Mouse (Mus musculus): Measurements from ENCODE around the gene Alg2.
A peak's percentile ranks its signal among the peaks of the same experiment; 100 is the strongest.

Gene Alg2

DNA sequence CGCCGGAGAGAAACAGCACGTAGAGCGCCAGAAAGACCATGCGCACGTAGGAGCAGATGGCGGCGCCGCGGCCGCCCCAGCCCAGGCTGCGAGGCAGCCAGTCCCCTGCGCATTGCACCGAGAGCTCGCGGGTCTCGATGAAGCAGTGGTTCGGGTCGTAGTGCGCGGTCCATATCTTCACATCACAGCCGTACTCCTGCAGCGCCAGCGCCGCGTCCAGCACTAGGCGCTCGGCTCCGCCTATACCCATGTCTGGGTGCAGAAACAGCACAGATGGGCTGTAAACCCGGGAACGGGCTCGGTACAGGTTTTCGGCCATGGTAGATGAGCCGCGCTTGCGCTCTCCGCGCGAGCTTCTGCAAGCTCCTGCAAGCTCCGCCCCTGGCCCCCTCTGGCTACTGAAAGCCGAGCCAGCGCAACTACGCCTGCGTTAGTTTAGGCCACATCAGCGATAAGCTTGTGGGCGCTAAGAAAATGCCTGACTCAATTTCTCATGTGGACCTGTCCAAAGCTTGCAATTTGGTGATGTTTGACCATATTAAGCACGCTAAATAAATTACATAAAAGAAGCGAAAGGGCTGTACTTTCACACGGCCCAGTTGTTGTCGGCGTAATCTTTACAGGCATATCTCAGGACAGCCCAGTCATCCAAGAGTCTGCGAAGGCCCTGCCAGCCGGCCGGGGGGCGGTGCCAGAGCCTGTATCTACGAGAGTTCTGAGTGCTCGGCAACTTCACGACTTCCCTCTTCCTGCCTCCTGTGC is at the start of gene Alg2, which contains the start of gene Sec61b:
Alg2 (minus strand) TSS at position 366 of the 762 bp plus-strand sequence.
Sec61b (plus strand) TSS at position 691 of the 762 bp plus-strand sequence.
- DNase-seq: peak; percentile 99

DNA sequence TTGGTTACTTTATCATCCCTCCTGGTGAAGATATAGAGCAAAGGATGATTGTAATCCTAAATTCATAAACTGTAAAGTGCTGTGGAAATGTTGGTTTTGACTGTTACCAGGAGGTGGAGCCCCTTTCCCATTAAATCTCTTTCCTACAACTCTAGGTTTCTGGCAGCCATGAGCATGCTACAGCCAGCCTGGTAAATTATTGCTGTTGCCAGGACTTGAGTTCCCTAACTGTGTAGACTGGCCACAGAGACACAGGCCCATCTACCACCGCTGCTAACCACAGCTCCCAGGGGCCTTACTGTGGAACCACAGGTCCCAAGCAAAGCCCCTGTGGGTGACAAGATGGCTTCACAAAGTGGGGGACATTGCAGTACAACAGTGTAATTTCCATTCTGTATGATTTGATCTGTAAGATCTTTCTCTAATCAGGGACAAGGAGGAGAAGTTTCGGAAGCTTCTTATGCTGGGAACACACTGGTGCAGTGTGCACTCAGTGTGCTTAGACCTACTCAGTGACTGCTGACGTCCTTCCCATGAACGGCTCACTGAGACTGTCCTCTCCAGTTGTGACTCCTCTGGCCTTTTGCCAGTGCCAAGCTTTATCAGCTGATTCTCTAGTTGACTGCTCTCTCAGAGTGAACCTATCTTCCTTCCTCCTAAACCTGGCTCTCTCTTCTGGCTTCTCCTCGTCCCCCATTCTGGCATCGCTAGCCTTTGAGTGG is 47.9 kb upstream of the Alg2 start:
- peak; percentile 5 to 8 for DNase-seq

DNA sequence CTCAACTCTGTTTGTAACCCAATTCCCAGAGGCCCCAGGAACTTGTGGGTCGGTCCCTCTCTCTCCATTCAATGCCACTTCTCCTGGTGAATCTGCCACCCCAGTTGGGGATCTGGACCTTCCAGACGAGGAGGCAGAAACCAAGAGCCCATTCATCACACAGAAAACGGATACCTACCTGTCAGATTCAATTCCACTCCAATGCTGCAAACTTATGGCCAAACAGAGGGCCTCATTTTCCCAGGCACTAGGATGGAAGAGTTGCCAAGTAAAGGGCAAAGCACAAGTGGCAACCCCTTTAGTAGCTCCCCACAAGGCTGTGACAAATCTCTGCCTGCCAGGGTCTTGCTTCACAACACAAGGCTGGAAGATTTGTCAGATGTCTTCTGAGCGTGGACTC is 45.9 kb upstream of the Alg2 start:
- no peak for DNase-seq

DNA sequence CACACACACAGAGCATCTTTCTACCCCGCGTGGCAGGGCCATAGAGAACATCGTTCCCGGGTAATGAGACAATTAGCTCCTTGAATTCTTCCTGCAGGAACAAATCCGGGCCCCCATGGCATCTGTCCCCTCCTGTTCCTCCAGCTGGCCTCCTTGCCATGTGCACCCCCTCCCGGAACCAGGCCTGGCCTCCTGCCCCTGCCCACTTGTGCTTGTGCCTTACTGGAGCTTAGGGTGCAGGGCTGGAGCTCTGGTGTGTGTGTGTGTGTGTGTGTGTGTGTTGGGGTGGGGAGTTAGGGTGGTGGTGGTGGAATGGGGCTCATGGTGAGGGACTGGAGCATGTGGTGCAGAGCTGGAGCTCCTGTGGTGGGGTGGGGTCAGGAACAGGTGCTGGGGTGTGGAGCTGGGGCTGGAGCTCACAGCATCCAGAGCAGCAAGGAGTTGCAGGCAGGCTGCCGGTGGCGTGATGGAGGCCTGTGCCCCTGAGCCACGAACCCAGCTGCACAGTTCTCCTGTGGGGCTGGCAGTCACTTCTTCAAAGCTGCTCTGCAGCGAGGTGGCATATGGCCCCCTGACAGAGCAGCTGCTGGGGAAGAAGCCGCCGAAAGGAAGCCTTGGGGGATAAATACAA is 44.5 kb upstream of the Alg2 start:
- no peak for DNase-seq

DNA sequence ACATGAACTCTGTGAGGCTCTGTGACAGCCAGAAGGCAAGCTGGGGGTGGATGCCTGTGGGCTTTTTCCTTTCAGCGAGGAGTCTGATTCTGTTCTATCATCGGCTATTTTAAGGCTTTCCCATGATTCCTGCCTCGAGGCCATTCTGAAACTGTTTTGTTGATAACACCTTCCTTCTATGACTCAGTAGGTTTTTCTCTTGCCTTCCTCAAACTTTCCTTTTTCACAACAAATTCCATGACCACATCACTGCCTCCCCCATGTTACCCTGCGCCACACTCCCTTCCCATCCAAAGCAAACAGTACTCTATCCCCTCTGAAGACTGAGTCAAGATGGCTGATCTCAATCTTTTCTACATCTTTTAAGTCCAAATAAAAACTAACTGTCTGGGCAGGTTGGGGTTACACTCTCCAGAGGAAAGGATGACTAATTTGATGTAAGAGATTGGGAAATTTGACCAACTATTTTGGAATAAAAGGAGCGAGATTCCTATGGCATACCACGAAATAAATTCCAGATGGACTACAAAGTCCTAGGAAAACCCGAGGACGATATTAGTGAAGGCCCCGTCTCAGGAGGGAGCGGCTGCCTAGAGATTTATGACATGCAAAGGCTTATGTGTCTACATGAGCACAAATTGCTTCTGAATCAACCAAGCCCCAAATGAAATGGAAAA is 30.8 kb upstream of the Alg2 start:
- DNase-seq: no peak

DNA sequence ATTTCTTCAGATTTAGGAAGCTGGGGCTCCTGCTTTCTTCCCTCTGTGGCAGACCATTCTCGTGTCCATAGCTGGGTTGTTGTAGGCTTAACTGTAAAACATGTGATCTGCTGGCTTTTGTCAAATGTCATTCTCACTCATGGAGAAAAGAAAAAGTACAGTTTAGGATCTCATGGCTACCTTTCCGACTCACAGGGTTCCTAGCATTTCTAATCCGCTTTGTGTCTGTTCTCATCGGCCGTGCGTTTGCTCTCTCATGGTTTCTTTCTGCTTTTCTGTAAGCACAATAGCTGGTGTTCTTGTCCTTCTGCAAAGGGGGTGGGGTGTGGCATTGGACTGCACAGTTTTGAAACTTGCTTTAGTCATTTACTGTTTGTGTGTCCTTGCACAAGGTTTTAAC is 28.9 kb upstream of the Alg2 start:
- DNase-seq: no peak

DNA sequence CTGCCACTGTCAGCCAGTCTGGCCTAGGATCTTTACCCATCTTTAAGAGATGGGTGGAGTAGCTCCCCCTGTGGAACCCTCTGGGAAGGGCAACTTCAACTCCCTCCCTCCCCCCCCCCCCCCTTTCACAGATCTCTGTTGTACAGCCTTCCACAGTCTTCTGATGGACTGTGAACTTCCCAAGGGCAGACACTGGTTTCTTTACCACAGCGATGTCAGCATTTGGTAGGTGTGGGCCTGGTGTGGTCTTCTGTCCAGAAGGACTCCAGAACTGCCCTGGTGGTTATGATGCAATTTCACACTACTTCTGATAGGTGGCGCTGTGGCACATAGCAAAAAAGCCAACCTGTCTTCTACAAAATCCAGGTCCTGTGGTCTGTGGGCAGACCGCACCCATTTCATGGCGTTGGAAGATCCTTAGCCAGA is 28.4 kb upstream of the Alg2 start:
- DNase-seq: peak; percentile 12 to 53

DNA sequence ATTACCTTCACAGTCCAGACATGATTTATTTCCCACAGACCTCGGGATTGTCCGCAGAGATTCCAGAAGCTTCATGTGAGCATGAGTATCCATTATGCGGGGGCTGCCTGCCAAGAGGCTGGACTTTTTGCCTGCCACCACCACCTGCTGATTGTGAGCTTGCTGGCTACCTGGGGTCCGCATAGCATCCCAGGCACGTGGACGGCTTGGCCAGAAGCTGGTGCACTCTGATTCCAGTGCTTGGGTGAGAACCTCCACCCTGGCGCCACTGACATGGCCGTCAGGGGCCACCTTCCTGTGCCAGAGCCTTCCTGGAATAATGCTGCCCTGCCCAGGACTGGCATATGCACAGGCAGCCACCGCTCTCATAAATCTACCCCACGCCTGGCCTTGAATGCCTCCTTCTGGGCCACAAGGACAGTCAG is 25.0 kb upstream of the Alg2 start:
- DNase-seq: no peak

DNA sequence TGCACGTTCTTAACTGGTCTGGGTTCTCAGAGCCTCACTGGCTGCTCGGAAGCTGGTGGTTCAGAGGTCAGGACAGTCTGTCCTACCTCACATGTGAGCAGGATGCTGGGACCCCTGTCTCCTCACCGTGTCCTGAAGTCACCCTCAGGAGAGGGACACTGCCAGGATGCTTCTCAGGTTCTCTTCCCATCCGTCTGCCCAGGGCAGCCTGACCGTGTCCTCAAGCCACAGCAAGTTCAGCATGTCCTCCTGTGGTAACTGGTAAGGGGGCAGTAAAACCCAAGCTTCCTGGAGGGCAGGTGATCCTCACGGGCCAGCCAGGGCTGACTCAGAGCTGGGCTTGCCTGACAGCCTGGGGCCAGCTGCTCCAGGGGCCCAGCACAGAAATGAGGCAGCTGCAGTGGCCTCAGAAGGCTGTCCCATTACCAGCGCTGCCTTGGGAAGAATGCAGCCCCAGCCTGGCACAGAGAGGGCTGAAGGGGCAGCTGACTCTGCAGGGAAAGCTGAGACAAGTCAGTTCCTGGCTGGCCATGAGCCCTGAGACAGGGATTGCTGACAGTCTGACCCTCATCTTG is 23.8 kb upstream of the Alg2 start:
- no peak for DNase-seq

DNA sequence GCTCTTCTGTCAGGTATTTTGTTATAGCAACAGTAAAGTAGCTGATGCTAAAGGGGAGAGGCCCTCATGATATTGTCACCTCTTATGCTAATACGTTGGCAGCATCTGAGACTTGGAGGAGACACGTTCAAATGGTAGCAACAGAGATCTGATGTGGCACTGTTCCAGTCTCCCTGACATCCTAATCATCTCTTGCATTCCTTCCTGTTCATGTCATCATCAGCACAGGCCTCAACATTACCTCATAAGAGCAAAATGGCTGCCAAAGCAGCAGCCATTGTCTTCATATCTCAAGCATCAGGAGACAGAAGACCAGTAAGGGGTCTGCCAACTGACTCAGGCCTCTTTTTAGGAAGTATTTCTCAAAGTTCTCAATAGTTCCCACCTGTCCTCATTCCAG is 20.6 kb upstream of the Alg2 start:
- no peak for DNase-seq

DNA sequence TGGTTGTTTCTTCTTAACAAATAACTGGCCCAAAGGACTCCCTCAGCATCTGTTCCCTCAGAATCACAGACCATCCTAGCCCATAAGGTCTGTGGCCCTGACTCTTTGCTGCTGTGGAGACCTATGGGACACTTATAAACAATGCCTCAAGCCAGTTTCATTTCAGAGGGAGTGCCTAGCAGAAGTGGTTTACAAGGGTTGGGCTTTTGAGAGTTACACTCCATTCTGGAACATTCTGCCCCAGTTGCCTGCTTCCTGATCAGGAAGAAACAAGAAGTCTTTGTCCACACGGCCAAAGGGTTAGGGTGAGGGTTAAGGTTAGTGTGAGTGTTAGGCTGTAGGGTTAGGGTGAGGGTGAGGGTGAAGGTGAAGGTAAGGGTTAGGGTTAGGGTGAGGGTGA is 20.0 kb upstream of the Alg2 start:
- no peak for DNase-seq

DNA sequence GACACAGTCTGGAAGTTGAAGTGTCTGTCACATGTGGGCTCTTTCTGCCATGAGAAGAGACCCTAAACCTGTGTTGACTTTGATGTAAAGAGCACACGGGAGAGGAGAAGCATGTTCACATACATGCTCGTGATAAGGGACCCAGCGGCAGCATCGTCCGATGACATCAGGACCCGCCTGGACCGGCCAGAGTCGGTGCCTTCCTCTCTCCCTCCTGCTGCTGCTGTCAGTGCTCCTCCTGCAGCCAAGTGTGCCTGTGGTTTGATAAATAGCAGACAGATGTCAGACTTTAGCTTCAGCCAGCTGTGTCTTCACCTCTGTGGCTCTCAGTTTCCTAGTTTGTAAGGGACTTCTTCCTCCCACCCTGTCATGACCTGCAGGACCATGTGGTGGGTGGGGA is 19.3 kb upstream of the Alg2 start:
- DNase-seq: no peak

DNA sequence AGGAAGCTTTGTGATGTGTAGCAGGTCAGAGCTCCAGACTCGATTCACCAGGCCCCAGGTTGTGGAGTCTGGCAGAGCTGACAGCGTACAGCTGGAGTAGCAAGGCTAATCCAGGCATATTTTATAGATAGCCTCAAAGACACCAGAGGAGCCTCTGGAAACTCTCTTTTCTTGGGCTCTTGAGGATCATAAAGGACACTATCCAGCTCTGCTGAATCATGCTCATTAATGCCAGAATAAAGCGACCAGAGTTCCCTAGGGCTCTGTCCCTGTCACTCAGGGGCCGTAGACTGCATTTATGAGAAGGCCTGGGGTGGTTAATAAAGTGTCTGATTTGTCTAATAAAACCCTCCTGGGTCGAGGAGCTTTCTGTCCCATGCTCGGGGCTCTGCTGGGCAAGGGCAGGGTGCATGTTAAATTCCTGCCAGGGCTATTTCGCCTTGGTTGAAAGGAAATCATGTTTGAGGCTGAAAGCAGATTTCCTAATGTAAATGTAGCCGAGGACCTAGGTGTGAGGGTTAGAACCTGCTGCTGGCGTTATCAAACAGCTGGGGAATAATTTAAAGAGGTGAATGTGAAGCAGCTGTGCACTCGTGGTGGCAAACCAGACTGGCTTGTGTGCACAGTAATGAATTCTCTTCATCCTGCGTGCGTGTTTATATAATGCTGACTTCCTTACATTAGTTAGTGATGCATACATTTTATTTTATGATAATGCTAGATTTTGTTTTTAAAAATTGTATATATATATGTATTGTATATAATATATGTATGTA is 18.4 kb upstream of the Alg2 start:
- DNase-seq: no peak

DNA sequence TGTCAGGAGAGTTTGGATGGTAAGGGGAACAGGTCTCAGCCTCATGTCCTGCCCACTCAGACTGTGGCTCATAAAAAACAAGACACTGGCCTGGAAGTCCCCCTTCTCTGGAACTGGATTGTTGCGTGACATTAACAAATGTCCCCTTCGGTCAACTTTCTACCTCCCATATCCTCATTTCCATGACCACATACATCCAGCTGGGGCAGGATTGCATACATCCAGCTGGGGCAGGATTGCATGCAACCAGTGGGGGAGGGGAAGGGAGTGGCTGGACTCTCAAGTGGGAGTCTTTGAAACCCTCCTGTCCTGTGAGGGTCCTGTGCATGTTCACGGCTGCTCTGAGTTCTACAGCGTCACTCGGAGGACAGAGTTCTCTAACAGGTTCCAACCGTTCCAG is 17.1 kb upstream of the Alg2 start:
- DNase-seq: no peak

DNA sequence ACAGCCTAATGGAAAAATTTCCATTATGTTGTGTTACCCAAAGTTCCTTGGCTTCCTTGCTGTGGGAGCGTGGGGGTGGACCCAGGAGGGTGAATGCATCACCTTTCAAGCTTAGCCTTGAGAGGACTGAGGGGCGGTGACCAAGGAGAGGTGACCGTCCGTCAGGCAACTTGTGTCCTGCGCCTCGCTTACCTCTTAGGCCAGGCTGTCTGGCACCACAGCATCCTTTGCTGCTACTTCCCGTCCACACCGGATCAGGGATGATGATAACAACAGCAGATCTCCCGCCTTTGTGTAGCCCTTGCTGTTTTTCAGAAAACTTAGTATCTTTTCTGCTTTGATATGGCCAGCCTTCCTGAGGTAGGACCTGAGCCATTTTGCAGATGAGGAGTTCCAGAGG is 6.4 kb upstream of the Alg2 start:
- DNase-seq: no peak

DNA sequence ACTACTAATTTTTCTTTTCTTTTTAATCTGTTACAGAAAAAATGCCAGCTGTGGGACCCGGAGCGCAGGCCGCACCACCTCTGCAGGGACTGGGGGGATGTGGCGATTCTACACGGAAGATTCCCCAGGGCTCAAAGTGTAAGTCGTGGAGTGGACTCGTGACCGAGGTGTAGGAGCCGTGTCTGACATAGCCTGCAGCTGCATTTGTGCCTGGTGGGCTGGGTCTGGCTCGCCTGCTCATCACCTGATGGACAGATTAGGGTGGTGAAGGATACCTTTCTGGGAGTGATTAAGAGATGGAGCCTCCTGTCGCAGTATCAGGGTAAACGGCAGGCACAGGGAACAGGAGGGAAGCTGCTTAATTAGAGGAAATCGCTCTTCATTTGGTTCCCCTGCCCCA is 6.0 kb upstream of the Alg2 start:
- no peak for DNase-seq

DNA sequence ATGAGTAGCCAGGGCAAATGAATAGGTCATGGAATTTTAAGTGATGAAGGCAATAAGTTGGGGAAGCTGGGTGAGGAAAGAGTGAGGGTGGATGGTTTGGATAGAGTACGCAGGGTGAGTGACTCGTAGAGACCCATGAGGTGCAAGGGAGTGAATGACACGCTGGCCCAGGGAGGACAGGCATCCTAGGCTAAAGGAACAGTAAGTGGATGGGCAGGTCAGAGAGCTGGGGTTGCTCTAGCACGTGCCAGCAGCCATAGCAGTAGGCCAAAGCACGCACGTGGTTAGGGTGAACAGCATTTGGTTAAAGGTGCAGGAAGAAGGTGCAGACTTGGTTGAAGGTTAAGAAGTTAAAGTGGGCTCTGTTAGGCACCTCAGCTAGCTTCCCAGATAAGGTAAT is 3.4 kb upstream of the Alg2 start:
- DNase-seq: no peak

DNA sequence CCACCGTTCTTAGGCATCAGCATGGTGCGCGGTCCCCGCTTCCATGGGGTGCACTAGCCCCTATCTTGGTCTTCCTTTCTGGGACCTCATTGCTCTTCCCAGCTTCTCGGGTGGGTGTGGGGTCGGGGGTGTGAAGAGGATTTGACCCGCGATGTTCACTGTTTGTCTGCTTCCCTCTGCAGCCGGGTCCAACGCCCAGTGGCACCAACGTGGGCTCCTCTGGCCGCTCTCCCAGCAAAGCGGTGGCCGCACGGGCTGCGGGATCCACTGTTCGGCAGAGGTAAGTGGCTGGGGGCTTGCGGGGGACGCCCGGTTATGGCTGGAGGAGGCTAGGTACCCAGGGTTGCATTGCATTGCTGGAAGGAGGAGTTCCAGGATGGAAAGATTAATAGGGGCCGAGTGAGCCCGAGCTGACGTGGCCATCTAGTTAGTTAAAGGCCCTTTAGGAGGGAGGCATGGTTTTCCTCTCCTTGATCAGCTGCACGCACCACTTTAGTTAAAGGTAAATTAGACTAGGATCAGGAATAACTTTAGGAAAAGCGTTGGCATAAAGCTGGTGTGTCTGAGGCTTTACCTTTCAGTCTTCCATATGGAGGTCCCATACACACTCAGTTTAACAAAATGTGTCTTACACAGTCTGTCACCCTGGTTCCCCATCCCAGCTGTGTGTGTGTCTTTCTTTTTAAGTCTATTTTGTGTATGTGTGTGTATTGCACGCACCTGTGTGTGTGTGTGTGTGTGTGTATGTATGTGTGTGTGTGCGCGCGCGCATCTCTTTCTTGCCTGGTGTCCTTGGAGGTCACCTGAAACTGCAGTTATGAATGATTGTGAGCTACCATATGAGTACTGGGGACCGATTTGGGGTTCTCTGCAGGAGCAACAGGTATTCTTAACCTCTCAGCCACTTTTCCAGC is 854 bp upstream of the Alg2 start:
- DNase-seq: no peak

DNA sequence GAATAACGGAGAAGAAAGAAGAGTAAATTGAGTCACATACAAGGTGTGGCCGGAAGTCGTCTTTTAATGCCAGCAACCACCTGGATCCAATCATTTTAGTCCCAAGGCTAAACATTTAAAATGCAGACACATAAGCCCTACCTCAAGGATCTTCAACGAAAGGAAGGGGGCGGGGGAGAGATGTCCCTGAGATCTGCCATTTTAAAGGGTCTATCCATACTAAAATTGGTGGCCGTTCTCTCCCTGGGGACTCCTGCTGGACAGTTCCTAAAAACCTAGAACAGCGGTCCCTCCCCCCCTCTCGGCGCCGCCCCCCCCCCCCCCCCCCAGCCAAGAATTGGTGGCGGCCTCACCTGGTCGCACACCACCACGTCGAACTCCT is 556 bp downstream of the Alg2 start:
- DNase-seq: peak in 1 of 2 experiments; percentile 9

DNA sequence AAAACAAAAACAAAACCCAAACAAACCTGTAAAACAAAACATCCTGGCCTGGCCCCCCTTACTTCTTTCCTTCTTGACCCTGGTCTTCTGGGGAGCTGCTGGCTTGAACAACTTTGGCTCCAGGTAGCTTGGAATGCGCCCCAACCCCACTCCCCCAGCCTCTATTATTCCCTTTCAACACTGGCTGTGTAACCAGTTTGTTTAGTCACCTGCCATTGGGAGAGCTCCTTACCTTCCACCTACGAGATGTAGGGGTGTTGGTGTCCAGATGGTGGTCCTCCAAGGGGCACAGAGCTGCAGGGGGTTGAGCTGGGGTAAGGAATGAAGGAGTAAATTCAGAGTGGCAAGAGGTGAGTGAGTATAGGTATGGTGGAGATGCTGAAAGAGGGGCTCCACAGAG is 6.9 kb downstream of the Alg2 start:
- no peak for DNase-seq

All from kidney, postnatal 36 days (tissue).